Mouse (Mus musculus) forebrain, embryonic 10.5 days (tissue): ENCODE results near the gene Wdr75. TPM values are rescaled to one million over a fixed set of nuclear protein-coding genes. Genes with fewer than 3 reads are reported as not detected.
A peak's percentile ranks its signal among the peaks of the same experiment; 100 is the strongest.

Experiments used
- DNase-seq: peaks from one replicate; pipeline ENCODE4 v3.0.0-alpha.2; 2017; ENCODE audit warnings: low spot score; ENCODE audit errors: extremely low spot score
- H3K27ac ChIP-seq: fragments of 300-500 bp; sonication (generic); 2 replicates; pipeline ENCODE4 v1.5.1; 2016; ENCODE audit warnings: mild to moderate bottlenecking
- H3K27me3 ChIP-seq: fragments of 300-500 bp; sonication (generic); 2 replicates; pipeline ENCODE4 v1.6.1; 2016; ENCODE audit warnings: mild to moderate bottlenecking; ENCODE audit not compliant: poor library complexity, severe bottlenecking
- H3K36me3 ChIP-seq: fragments of 300-500 bp; sonication (generic); replicated peaks from 2 replicates; pipeline ENCODE4 v1.6.1; 2016; ENCODE audit warnings: mild to moderate bottlenecking, moderate library complexity
- H3K4me1 ChIP-seq: fragments of 300-500 bp; sonication (generic); 2 replicates; pipeline ENCODE4 v1.6.1; 2016
- H3K4me3 ChIP-seq: fragments of 300-500 bp; sonication (generic); 2 replicates; pipeline ENCODE4 v1.5.1; 2016; ENCODE audit warnings: mild to moderate bottlenecking, moderate library complexity
- H3K9me3 ChIP-seq: fragments of 300-500 bp; sonication (generic); 2 replicates; pipeline ENCODE4 v1.6.1; 2016; ENCODE audit warnings: mild to moderate bottlenecking, moderate library complexity
- WGBS: fragments of 180-500 bp; shearing (Covaris S2); methylation state at CpG from one replicate; pipeline ENCODE4 v1.1.7; 2016; 5-methylcytosine and 5-hydroxymethylcytosine counted together
- polyA plus RNA-seq: library from polyadenylated mRNA; unstranded; fragments of >200 nt; fragmentation: Nextera tagmentation; extraction: Ambion mirVana; gene quantifications from 2 replicates; pipeline ENCODE4 v1.2.1, GENCODE M21; 2016

The Wdr75 gene
- polyA plus RNA-seq = 94.1 and 99.5 TPM in 2 replicates

GRCm38 (mm10) chr1:45794969-45795908 lies at the start of gene Wdr75:
Gene Wdr75 (plus strand): TSS chr1:45795166.
- Histone ChIP-seq H3K9me3 (no peaks in the 10 kb centered on the region), H3K36me3 (peaks cover 30% of the 10 kb centered on the region), H3K4me1 (peaks cover 15% of the 10 kb centered on the region), H3K4me3 (peak within 1 kb of the TSS; percentile 93), H3K27me3 (no peaks in the 10 kb centered on the region), H3K27ac (peak within 1 kb of the TSS; percentile 94)
- WGBS = under 1% methylated on average over 70 of the region's 70 CpGs
- peak; percentile 94 for DNase-seq

- H3K9me3 ChIP-seq = no peaks in the 10 kb centered on the region
- no peak overlapping the region for H3K27ac ChIP-seq
- DNase-seq = no peak
- no peaks in the 10 kb centered on the region for H3K36me3 ChIP-seq
- no peaks in the 10 kb centered on the region for H3K4me1 ChIP-seq
- H3K27me3 ChIP-seq = no peaks in the 10 kb centered on the region
- no peak overlapping the region for H3K4me3 ChIP-seq
Observed at GRCm38 (mm10) chr1:45755902-45756301, 39.1 kb upstream of the Wdr75 start.

GRCm38 (mm10) chr1:45756707-45757106 lies 38.3 kb upstream of the Wdr75 start:
- H3K4me3 ChIP-seq = no peak overlapping the region
- no peaks in the 10 kb centered on the region for H3K36me3 ChIP-seq
- DNase-seq = no peak
- no peaks in the 10 kb centered on the region for H3K27me3 ChIP-seq
- H3K9me3 ChIP-seq = no peaks in the 10 kb centered on the region
- H3K4me1 ChIP-seq = peaks cover 6% of the 10 kb centered on the region; the same call in 1 of the 2 replicates
- H3K27ac ChIP-seq = no peak overlapping the region

- Histone ChIP-seq H3K27ac (no peak overlapping the region), H3K27me3 (no peaks in the 10 kb centered on the region), H3K9me3 (no peaks in the 10 kb centered on the region), H3K4me1 (peaks cover 6% of the 10 kb centered on the region; the same call in 1 of the 2 replicates), H3K36me3 (no peaks in the 10 kb centered on the region), H3K4me3 (no peak overlapping the region)
- DNase-seq = no peak
- 84% methylated on average over 1 of the region's 1 CpGs for WGBS
Observed at GRCm38 (mm10) chr1:45758011-45758410, 37.0 kb upstream of the Wdr75 start.

- Histone ChIP-seq H3K27ac (peak overlapping the region; percentile 62), H3K4me1 (peaks cover 6% of the 10 kb centered on the region), H3K4me3 (no peak overlapping the region), H3K9me3 (no peaks in the 10 kb centered on the region), H3K27me3 (no peaks in the 10 kb centered on the region), H3K36me3 (no peaks in the 10 kb centered on the region)
- 38% methylated on average over 4 of the region's 4 CpGs for WGBS
- DNase-seq = no peak
Observed at GRCm38 (mm10) chr1:45760667-45761467, 34.1 kb upstream of the Wdr75 start.

GRCm38 (mm10) chr1:45761468-45761795 lies 33.5 kb upstream of the Wdr75 start:
- DNase-seq = no peak
- Histone ChIP-seq H3K36me3 (no peaks in the 10 kb centered on the region), H3K4me1 (peaks cover 6% of the 10 kb centered on the region), H3K27ac (peak overlapping the region; percentile 62), H3K9me3 (no peaks in the 10 kb centered on the region), H3K27me3 (no peaks in the 10 kb centered on the region), H3K4me3 (no peak overlapping the region)
- 66% methylated on average over 1 of the region's 1 CpGs for WGBS

- no peaks in the 10 kb centered on the region for H3K36me3 ChIP-seq
- no peaks in the 10 kb centered on the region for H3K9me3 ChIP-seq
- no peak overlapping the region for H3K4me3 ChIP-seq
- peaks cover 6% of the 10 kb centered on the region for H3K4me1 ChIP-seq
- H3K27me3 ChIP-seq = no peaks in the 10 kb centered on the region
- H3K27ac ChIP-seq = no peak overlapping the region
- peak; percentile 27 for DNase-seq
- WGBS = 53% methylated on average over 4 of the region's 4 CpGs
Observed at GRCm38 (mm10) chr1:45765678-45766077, 29.3 kb upstream of the Wdr75 start.

GRCm38 (mm10) chr1:45766123-45766522 lies 28.8 kb upstream of the Wdr75 start:
- H3K27me3 ChIP-seq = no peaks in the 10 kb centered on the region
- H3K36me3 ChIP-seq = no peaks in the 10 kb centered on the region
- peaks cover 5% of the 10 kb centered on the region for H3K4me1 ChIP-seq
- 28% methylated on average over 8 of the region's 8 CpGs for WGBS
- peak; percentile 50 for DNase-seq
- H3K27ac ChIP-seq = no peak overlapping the region
- H3K4me3 ChIP-seq = no peak overlapping the region
- no peaks in the 10 kb centered on the region for H3K9me3 ChIP-seq

GRCm38 (mm10) chr1:45767533-45767932 lies 27.4 kb upstream of the Wdr75 start:
- no peak for DNase-seq
- Histone ChIP-seq H3K9me3 (no peaks in the 10 kb centered on the region), H3K36me3 (no peaks in the 10 kb centered on the region), H3K4me3 (no peak overlapping the region), H3K27ac (peak overlapping the region; percentile 62; the same call in 1 of the 2 replicates), H3K4me1 (no peaks in the 10 kb centered on the region; the same call in 1 of the 2 replicates), H3K27me3 (no peaks in the 10 kb centered on the region)
- WGBS = 62% methylated on average over 5 of the region's 5 CpGs

- 96% methylated on average over 13 of the region's 13 CpGs for WGBS
- Histone ChIP-seq H3K27me3 (no peaks in the 10 kb centered on the region), H3K9me3 (no peaks in the 10 kb centered on the region), H3K4me1 (no peaks in the 10 kb centered on the region; the same call in 1 of the 2 replicates), H3K27ac (no peak overlapping the region), H3K36me3 (no peaks in the 10 kb centered on the region), H3K4me3 (no peak overlapping the region)
- DNase-seq = no peak
Observed at GRCm38 (mm10) chr1:45769321-45769720, 25.6 kb upstream of the Wdr75 start.

GRCm38 (mm10) chr1:45770051-45770450 lies 24.9 kb upstream of the Wdr75 start:
- H3K36me3 ChIP-seq = no peaks in the 10 kb centered on the region
- no peaks in the 10 kb centered on the region; the same call in 1 of the 2 replicates for H3K4me1 ChIP-seq
- DNase-seq = no peak
- WGBS = 93% methylated on average over 2 of the region's 2 CpGs
- H3K4me3 ChIP-seq = no peak overlapping the region
- H3K27ac ChIP-seq = no peak overlapping the region
- no peaks in the 10 kb centered on the region for H3K27me3 ChIP-seq
- no peaks in the 10 kb centered on the region for H3K9me3 ChIP-seq

GRCm38 (mm10) chr1:45780606-45781288 lies 14.2 kb upstream of the Wdr75 start:
- no peak for DNase-seq
- no peaks in the 10 kb centered on the region for H3K36me3 ChIP-seq
- H3K4me3 ChIP-seq = no peak overlapping the region
- no peaks in the 10 kb centered on the region for H3K9me3 ChIP-seq
- H3K27ac ChIP-seq = no peak overlapping the region
- 79% methylated on average over 4 of the region's 4 CpGs for WGBS
- no peaks in the 10 kb centered on the region for H3K27me3 ChIP-seq
- H3K4me1 ChIP-seq = no peaks in the 10 kb centered on the region
